Comparison of ENCODE assay signal across 39 mouse cellular contexts in the genomic region with DNA sequence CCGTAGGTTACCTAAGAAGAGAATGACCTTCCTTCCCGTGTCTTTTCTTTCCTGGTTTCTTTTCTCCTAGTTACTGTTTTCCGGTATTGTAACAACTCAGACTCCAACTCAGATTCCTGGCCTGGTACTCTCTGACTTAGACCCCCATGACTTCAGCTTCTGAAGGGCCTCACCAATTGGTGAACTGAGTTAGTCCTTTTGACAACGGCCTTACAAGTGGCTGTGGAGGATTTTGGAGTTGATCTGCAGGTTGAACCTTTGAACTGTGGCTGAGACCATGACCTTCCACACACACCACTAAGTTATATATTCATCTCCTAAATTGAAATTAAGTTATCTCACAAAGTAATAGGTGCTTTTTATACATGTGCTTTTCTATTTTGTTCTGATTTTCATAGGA. TPM values are rescaled to one million over a fixed set of nuclear protein-coding genes. Genes with fewer than 3 reads are reported as not detected.
"Had no signal": no experiment of that assay in that cellular context is flagged by ENCODE, and none has a peak within 500 bp of the region (broad histone marks: within the 10 kb centered on the region; RNA-seq: fewer than 3 reads in every experiment).

No protein-coding gene starts in this region.

- DNase-seq: left cerebral cortex, postnatal 4 days; liver; liver, embryonic 13.5 days; liver, postnatal 0 days; lung, adult 18-20 months; lung, adult 2 months; lung, embryonic 14.5 days; lung, postnatal 10 days; lung, postnatal 14 days; lung, postnatal 36 days; lung, postnatal 4 days; midbrain, embryonic 14.5 days had no signal

- H3K36me3 ChIP-seq: limb, embryonic 10.5 days; limb, embryonic 12.5 days; limb, embryonic 13.5 days; limb, embryonic 15.5 days; liver, embryonic 12.5 days; liver, embryonic 13.5 days; liver, embryonic 15.5 days; lung, embryonic 15.5 days; midbrain, embryonic 10.5 days; midbrain, embryonic 12.5 days; midbrain, embryonic 13.5 days; midbrain, embryonic 15.5 days; neural tube, embryonic 12.5 days had no signal

- H3K27ac ChIP-seq: limb, embryonic 10.5 days; limb, embryonic 12.5 days; limb, embryonic 13.5 days; limb, embryonic 15.5 days; liver, embryonic 12.5 days; liver, embryonic 13.5 days; liver, embryonic 14.5 days; liver, embryonic 15.5 days; lung, embryonic 15.5 days; macrophage; midbrain, embryonic 10.5 days; midbrain, embryonic 12.5 days; midbrain, embryonic 13.5 days; midbrain, embryonic 15.5 days; neural tube, embryonic 12.5 days had no signal

- H3K27me3 ChIP-seq: limb, embryonic 12.5 days; limb, embryonic 13.5 days; limb, embryonic 15.5 days; liver, embryonic 12.5 days; liver, embryonic 13.5 days; lung, embryonic 15.5 days; midbrain, embryonic 12.5 days; midbrain, embryonic 13.5 days; midbrain, embryonic 15.5 days; neural tube, embryonic 12.5 days had no signal

- H3K4me3 ChIP-seq: limb, embryonic 10.5 days; limb, embryonic 12.5 days; limb, embryonic 13.5 days; limb, embryonic 15.5 days; liver, embryonic 12.5 days; liver, embryonic 13.5 days; liver, embryonic 15.5 days; lung, embryonic 15.5 days; megakaryocyte, embryonic 14.5 days; midbrain, embryonic 10.5 days; midbrain, embryonic 12.5 days; midbrain, embryonic 13.5 days; midbrain, embryonic 15.5 days; myocyte; neural tube, embryonic 12.5 days had no signal

- H3K4me2 ChIP-seq: limb, embryonic 12.5 days; limb, embryonic 13.5 days; limb, embryonic 15.5 days; liver, embryonic 11.5 days; liver, embryonic 12.5 days; liver, embryonic 13.5 days; liver, embryonic 15.5 days; lung, embryonic 14.5 days; lung, embryonic 15.5 days; midbrain, embryonic 11.5 days; midbrain, embryonic 12.5 days; midbrain, embryonic 13.5 days; midbrain, embryonic 15.5 days; neural tube, embryonic 12.5 days had no signal

- H3K9ac ChIP-seq: limb, embryonic 12.5 days; limb, embryonic 13.5 days; limb, embryonic 15.5 days; liver, embryonic 12.5 days; liver, embryonic 13.5 days; liver, embryonic 14.5 days; liver, embryonic 15.5 days; liver, postnatal 0 days; lung, embryonic 14.5 days; lung, embryonic 15.5 days; midbrain, embryonic 12.5 days; midbrain, embryonic 13.5 days; midbrain, embryonic 15.5 days; neural tube, embryonic 12.5 days had no signal

- H3K9me3 ChIP-seq: limb, embryonic 10.5 days; limb, embryonic 12.5 days; limb, embryonic 13.5 days; limb, embryonic 15.5 days; liver, embryonic 12.5 days; liver, embryonic 13.5 days; liver, embryonic 15.5 days; lung, embryonic 15.5 days; megakaryocyte, embryonic 14.5 days; midbrain, embryonic 10.5 days; midbrain, embryonic 12.5 days; midbrain, embryonic 13.5 days; midbrain, embryonic 15.5 days; neural tube, embryonic 12.5 days had no signal

- ATAC-seq: liver, embryonic 12.5 days; liver, postnatal 0 days; lung, postnatal 0 days; midbrain, embryonic 13.5 days; midbrain, embryonic 15.5 days; midbrain, embryonic 16.5 days had no signal

- H3K4me1 ChIP-seq: limb, embryonic 10.5 days; limb, embryonic 12.5 days; limb, embryonic 15.5 days; liver, embryonic 12.5 days; liver, embryonic 13.5 days; liver, embryonic 15.5 days; lung, embryonic 15.5 days; megakaryocyte, embryonic 14.5 days; midbrain, embryonic 10.5 days; midbrain, embryonic 12.5 days; midbrain, embryonic 13.5 days; midbrain, embryonic 15.5 days; neural tube, embryonic 12.5 days had no signal

RNA-seq across cellular contexts. Expression of a gene that starts 11.2 kb away (rescaled TPM):
- polyA plus RNA-seq: limb, embryonic 10.5 days; limb, embryonic 11.5 days; limb, embryonic 12.5 days; limb, embryonic 13.5 days; limb, embryonic 14.5 days; limb, embryonic 15.5 days; liver, adult 2 months; liver, embryonic 11.5 days; liver, embryonic 12.5 days; liver, embryonic 13.5 days; liver, embryonic 14.5 days; liver, embryonic 15.5 days; liver, embryonic 16.5 days; liver, postnatal 0 days; lung, adult 2 months; lung, embryonic 14.5 days; lung, embryonic 15.5 days; lung, embryonic 16.5 days; lung, postnatal 0 days; macrophage; midbrain, embryonic 10.5 days; midbrain, embryonic 11.5 days; midbrain, embryonic 12.5 days; midbrain, embryonic 13.5 days; midbrain, embryonic 14.5 days; midbrain, embryonic 15.5 days; midbrain, embryonic 16.5 days; myocyte; neural tube, embryonic 11.5 days; neural tube, embryonic 12.5 days had no signal

RNA-seq across cellular contexts. Expression of a gene that starts 19.6 kb away (rescaled TPM):
- polyA plus RNA-seq: limb, embryonic 10.5 days; limb, embryonic 11.5 days; limb, embryonic 12.5 days; limb, embryonic 13.5 days; limb, embryonic 14.5 days; limb, embryonic 15.5 days; liver, adult 2 months; liver, embryonic 11.5 days; liver, embryonic 12.5 days; liver, embryonic 13.5 days; liver, embryonic 14.5 days; liver, embryonic 15.5 days; liver, embryonic 16.5 days; liver, postnatal 0 days; lung, adult 2 months; lung, embryonic 14.5 days; lung, embryonic 15.5 days; lung, embryonic 16.5 days; lung, postnatal 0 days; macrophage; midbrain, embryonic 10.5 days; midbrain, embryonic 11.5 days; midbrain, embryonic 12.5 days; midbrain, embryonic 13.5 days; midbrain, embryonic 14.5 days; midbrain, embryonic 15.5 days; midbrain, embryonic 16.5 days; midbrain, postnatal 0 days; myocyte; neural tube, embryonic 11.5 days; neural tube, embryonic 12.5 days had no signal

RNA-seq across cellular contexts. Expression of a gene that starts 21.6 kb away (rescaled TPM):
- polyA plus RNA-seq: limb, embryonic 10.5 days; limb, embryonic 11.5 days; limb, embryonic 12.5 days; limb, embryonic 13.5 days; limb, embryonic 14.5 days; limb, embryonic 15.5 days; liver, adult 2 months; liver, embryonic 11.5 days; liver, embryonic 12.5 days; liver, embryonic 13.5 days; liver, embryonic 14.5 days; liver, embryonic 15.5 days; liver, embryonic 16.5 days; liver, postnatal 0 days; lung, adult 2 months; lung, embryonic 14.5 days; lung, postnatal 0 days; macrophage; midbrain, embryonic 10.5 days; midbrain, embryonic 11.5 days; midbrain, embryonic 12.5 days; midbrain, embryonic 13.5 days; midbrain, embryonic 14.5 days; midbrain, embryonic 15.5 days; midbrain, embryonic 16.5 days; midbrain, postnatal 0 days; myocyte; neural tube, embryonic 11.5 days; neural tube, embryonic 12.5 days had no signal

RNA-seq across cellular contexts. Expression of a gene that starts 29.5 kb away (rescaled TPM):
- polyA plus RNA-seq: limb, embryonic 10.5 days; limb, embryonic 11.5 days; liver, embryonic 11.5 days; liver, embryonic 12.5 days; liver, embryonic 14.5 days; liver, embryonic 15.5 days; liver, embryonic 16.5 days; macrophage; myocyte had no signal

RNA-seq across cellular contexts. Expression of a gene that starts 33.9 kb away (rescaled TPM):
- polyA plus RNA-seq: limb, embryonic 11.5 days; limb, embryonic 12.5 days; limb, embryonic 15.5 days; liver, embryonic 11.5 days; liver, embryonic 12.5 days; lung, embryonic 14.5 days; macrophage; midbrain, embryonic 10.5 days; midbrain, embryonic 11.5 days; midbrain, embryonic 12.5 days; midbrain, embryonic 13.5 days; midbrain, embryonic 14.5 days; midbrain, embryonic 15.5 days; midbrain, embryonic 16.5 days; midbrain, postnatal 0 days; myocyte; neural tube, embryonic 11.5 days; neural tube, embryonic 12.5 days had no signal
